Mouse (Mus musculus) fat pad, adult 2 months (tissue): ENCODE results near the gene Olfr270.
A peak's percentile ranks its signal among the peaks of the same experiment; 100 is the strongest.

Experiments
- DNase-seq: peaks from one replicate; pipeline ENCODE4 v3.0.0-alpha.2; 2011; ENCODE audit warnings: low read depth, low spot score; ENCODE audit errors: extremely low read depth

Gene Olfr270

DNA sequence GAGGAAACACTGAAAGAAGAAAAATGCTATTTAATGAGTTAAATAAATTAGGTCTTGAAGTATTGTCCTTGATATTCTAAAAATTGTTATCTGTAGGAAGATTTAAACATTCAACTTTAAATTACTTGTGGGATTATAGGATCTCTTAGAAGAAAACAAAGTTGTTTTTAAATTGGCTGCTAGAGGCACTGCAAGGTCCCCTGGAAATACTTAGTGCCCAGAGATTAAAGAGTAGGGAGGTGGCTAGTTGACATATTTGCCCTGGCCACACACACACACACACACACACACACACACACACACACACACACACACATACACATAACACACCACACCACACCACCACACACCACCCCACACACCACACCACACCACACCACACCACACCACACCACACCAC is at the start of gene Olfr270:
TSS of gene Olfr270 (plus strand) at position 301 of the 400 bp plus-strand sequence.
- DNase-seq, result no peak

DNA sequence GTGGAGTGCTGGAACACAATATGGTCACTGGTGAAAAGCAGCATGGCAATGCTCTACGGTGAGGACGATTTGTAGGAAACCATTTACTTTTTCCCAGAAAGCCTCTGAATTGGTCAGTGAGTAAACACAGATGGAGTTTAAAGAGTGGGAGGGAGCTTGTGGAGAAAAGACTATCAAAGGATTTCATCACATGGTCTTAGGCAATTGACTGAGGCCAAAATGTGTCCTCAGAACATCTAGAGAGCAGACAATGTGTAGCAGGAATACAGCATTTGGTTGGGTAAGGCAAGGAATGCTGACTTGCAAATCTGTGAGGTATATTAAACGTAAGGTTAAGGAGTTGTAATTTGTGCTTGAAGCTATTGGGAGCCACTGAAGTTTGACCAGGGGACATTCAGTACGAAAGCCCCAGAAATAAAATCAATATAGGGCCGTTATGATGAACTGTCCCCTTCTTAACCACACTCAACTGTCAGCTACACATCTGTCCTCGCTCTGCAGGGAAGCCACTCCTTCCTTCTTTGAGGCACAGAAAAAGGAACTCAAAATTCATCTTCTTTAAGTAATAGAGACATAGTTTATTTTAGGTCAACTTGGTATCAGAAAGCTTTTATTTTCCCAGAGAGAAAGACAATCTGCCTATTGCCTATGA is 47.6 kb upstream of the Olfr270 start:
- no peak for DNase-seq

- DNase-seq, result no peak
Measured at GRCm38 (mm10) chr4:52917311-52917688, 47.0 kb upstream of the Olfr270 start.

GRCm38 (mm10) chr4:52919078-52919477 is 45.3 kb upstream of the Olfr270 start, which contains the start of gene Olfr272:
Gene Olfr272 (minus strand): TSS chr4:52919178.
- DNase-seq, result no peak

GRCm38 (mm10) chr4:52930480-52930879 is 33.9 kb upstream of the Olfr270 start:
- DNase-seq, result no peak

GRCm38 (mm10) chr4:52946665-52947064 is 17.7 kb upstream of the Olfr270 start:
- no peak for DNase-seq

- no peak for DNase-seq
Measured at GRCm38 (mm10) chr4:52949005-52949404, 15.3 kb upstream of the Olfr270 start.

DNA sequence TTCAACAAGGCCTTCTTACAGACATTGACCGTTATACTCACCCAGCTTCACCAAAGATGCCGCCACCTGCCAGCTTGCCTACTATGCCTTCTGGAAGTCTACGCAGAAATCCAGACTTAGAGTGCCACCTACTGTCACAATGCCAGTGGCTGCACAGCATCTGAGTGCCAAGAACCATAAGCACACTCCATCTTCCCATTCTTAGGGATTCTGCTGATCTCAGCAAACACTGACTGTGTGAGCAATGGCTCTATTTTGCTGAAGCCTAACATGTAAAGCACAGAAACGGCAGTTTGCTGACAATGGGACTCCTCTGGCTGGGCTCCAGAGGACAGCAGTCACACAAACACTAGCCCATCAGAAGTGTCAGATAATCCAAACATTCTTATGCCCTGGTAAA is 5.7 kb upstream of the Olfr270 start:
- DNase-seq, result no peak

- DNase-seq, result no peak
Measured at GRCm38 (mm10) chr4:52985216-52985615, 20.9 kb downstream of the Olfr270 start.

GRCm38 (mm10) chr4:52986266-52986665 is 21.9 kb downstream of the Olfr270 start:
- DNase-seq, result no peak

- no peak for DNase-seq
Measured at GRCm38 (mm10) chr4:52989248-52989647, 24.9 kb downstream of the Olfr270 start, which contains the start of gene Nipsnap3a. Gene Nipsnap3a (plus strand): TSS chr4:52989272.

- DNase-seq, result no peak
Measured at GRCm38 (mm10) chr4:52999449-52999848, 35.1 kb downstream of the Olfr270 start.

DNA sequence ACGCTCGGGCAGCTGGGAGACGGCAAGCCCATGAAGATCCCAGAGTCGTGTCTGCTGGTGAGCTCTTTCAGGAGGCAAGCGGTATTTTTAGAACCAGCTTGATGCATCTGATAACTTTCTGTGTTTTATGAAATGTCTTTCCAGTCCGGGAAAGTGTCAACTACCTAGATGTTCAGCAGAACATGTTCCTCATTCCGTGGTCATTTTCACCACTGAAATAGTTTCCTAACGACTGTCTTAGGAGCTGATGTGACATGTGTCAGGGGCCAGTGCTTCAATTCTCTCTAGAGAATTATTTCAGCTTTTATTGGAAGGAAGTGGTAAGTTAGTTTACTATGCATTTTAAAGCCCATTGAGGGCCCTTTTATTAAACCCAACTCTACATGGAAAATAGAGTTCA is 35.8 kb downstream of the Olfr270 start:
- DNase-seq, result no peak

DNA sequence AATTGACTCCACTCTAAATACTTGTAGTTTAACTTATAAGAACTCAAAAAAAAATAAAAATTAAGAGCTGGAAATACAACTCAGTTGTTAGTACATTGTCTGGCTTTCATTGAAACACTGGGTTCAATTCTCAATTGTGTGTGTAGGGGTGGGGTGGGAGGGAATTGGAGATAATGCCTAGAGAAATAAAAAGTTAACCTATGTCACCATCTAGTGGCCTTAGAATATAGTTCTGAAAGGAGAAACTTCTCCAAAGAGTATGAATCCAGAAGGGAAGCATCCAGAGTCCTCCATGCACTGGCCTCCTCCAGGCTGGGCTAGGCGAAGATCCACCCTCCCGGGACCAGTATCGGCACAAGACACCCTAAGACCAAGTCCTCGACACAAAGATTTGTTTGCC is 44.8 kb downstream of the Olfr270 start:
- DNase-seq, result no peak

- no peak for DNase-seq
Measured at GRCm38 (mm10) chr4:53009871-53010270, 45.5 kb downstream of the Olfr270 start.

- peak; percentile 39 for DNase-seq
Measured at GRCm38 (mm10) chr4:53011732-53012361, 47.5 kb downstream of the Olfr270 start, which contains the start of gene Nipsnap3b. Gene Nipsnap3b (plus strand): TSS chr4:53011880.

DNA sequence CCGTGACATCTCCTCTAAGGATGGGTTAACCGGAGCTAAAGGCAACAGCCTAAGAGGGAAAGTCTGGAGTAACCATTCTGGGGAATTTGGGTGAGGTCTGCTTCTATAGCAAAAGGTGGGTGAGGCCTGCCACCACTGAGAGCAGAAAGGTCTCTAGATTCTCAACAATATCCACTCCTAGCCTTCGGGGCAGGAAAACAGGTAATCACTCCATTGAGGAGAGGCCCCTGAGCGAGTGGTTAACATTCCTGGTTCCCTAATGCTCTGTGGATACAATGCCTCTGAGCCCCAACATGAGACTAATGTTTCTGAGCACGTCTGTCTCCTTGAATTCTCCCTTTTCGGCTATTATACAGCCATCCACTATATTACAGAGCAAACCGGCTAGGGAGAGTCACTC is 50.1 kb downstream of the Olfr270 start:
- DNase-seq, result no peak

DNA sequence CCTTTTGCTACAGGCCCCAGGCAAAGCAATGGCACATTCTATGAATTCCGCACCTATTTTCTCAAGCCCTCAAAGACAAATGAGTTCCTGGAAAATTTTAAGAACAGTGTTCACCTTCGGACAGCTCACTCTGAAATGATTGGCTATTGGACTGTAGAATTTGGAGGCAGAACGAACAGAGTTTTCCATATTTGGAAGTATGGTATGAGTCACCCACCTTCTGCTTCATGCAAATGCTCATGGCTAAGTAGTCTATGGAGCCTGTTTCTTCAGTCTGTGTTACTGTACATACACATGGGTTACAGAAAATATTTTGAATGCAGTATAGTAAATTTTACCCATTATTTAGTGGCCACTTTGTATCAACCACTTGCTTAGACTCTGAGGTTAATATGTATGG is 50.7 kb downstream of the Olfr270 start:
- no peak for DNase-seq

DNA sequence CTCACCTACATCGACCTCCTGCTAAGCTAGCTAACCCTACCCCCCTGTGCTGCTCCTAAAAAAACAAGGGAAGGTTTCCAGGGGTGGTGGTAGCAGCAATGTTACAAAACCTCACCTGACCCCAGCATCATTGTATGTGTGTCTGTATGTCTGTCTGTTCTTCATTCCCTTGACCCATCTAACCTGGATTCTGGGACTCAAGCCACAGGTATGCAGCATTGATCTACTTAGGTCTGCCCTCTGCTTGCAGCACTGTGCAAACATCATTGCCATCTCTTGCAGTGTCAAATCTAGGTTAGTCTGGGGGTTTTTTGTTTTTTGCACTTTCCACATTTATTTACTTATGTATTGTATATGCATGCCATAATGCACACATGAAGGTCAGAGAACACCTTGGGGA is 54.0 kb downstream of the Olfr270 start:
- no peak for DNase-seq
